In genomic region chr3:132462348-132462959, GRCm38 (mm10) we compare ENCODE assay signal across 18 mouse cellular contexts.
"Had no signal": no experiment of that assay in that cellular context is flagged by ENCODE, and none has a peak within 500 bp of the region (broad histone marks: within the 10 kb centered on the region; RNA-seq: fewer than 3 reads in every experiment).

No protein-coding gene starts in this region.

- H3K4me1 ChIP-seq: lung, embryonic 15.5 days; megakaryocyte, embryonic 14.5 days; midbrain, embryonic 13.5 days; midbrain, embryonic 15.5 days; neural tube, embryonic 13.5 days; stomach, embryonic 15.5 days had no signal

- H3K4me3 ChIP-seq: lung, embryonic 15.5 days; megakaryocyte, embryonic 14.5 days; midbrain, embryonic 13.5 days; midbrain, embryonic 15.5 days; neural tube, embryonic 13.5 days; stomach, embryonic 15.5 days had no signal

- DNase-seq: liver, postnatal 0 days; lung, adult 2 months; lung, postnatal 14 days; lung, postnatal 36 days; right cerebral cortex, postnatal 14 days; thymus, adult 2 months; thymus, postnatal 25 days; thymus, postnatal 4 days had no signal

- H3K36me3 ChIP-seq: lung, embryonic 15.5 days; midbrain, embryonic 13.5 days; midbrain, embryonic 15.5 days; neural tube, embryonic 13.5 days; stomach, embryonic 15.5 days had no signal

- H3K27me3 ChIP-seq: lung, embryonic 15.5 days; megakaryocyte, embryonic 14.5 days; midbrain, embryonic 13.5 days; midbrain, embryonic 15.5 days; neural tube, embryonic 13.5 days; stomach, embryonic 15.5 days had no signal

- H3K4me2 ChIP-seq: lung, embryonic 15.5 days; midbrain, embryonic 11.5 days; midbrain, embryonic 13.5 days; midbrain, embryonic 15.5 days; neural tube, embryonic 13.5 days; stomach, embryonic 15.5 days had no signal

- ATAC-seq: liver, postnatal 0 days; lung, postnatal 0 days; midbrain, embryonic 13.5 days; midbrain, embryonic 15.5 days had no signal

- H3K9me3 ChIP-seq: lung, embryonic 15.5 days; midbrain, embryonic 13.5 days; midbrain, embryonic 15.5 days; neural tube, embryonic 13.5 days; stomach, embryonic 15.5 days had no signal

- H3K27ac ChIP-seq: lung, embryonic 15.5 days; macrophage; midbrain, embryonic 13.5 days; midbrain, embryonic 15.5 days; neural tube, embryonic 13.5 days; stomach, embryonic 15.5 days; stomach, postnatal 0 days had no signal

- H3K9ac ChIP-seq: liver, postnatal 0 days; lung, embryonic 15.5 days; midbrain, embryonic 13.5 days; midbrain, embryonic 15.5 days; neural tube, embryonic 13.5 days; stomach, embryonic 15.5 days had no signal
